In the genomic region with DNA sequence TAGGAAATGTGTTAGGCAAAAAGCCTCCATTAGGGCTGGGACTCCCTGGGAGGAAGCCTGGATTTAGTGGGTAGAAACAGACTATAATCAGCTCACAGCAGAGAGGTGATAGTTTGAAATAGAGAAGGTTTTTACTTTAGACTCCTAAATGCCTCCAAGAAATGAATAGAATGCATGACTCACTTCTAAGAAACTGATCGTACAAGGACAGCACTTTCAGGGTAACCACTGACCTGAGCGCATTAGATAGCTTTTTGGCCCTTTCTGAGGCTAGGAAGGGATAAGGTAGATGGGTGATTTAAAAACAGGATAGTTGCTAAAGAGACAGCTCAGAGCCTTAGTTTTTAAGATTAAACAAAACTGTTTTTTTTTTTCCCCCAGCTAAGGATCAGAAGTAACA, we compare ENCODE assay signal across 27 mouse cellular contexts.
"Had no signal": no experiment of that assay in that cellular context is flagged by ENCODE, and none has a peak within 500 bp of the region (broad histone marks: within the 10 kb centered on the region; RNA-seq: fewer than 3 reads in every experiment).

No protein-coding gene starts in this region.

- H3K27ac ChIP-seq: gastrocnemius, adult 2 months; heart, embryonic 13.5 days; heart, embryonic 15.5 days; hindbrain, embryonic 14.5 days; intestine, embryonic 15.5 days; kidney, postnatal 0 days; limb, embryonic 12.5 days; liver, embryonic 13.5 days; liver, embryonic 15.5 days had no signal

- H3K36me3 ChIP-seq: heart, embryonic 15.5 days; intestine, embryonic 15.5 days; liver, embryonic 13.5 days; liver, embryonic 15.5 days had no signal

- H3K4me2 ChIP-seq: heart, embryonic 11.5 days; heart, embryonic 13.5 days; heart, embryonic 15.5 days; hindbrain, embryonic 14.5 days; intestine, embryonic 15.5 days; limb, embryonic 12.5 days; liver, embryonic 11.5 days; liver, embryonic 13.5 days; liver, embryonic 15.5 days had no signal

- ATAC-seq: hindbrain, embryonic 16.5 days; inflammation-experienced regulatory T-cells, adult 6 months; intestine, embryonic 15.5 days; intestine, postnatal 0 days had no signal

- H3K9ac ChIP-seq: heart, embryonic 13.5 days; heart, embryonic 15.5 days; hindbrain, embryonic 14.5 days; intestine, embryonic 15.5 days; limb, embryonic 12.5 days; liver, embryonic 13.5 days; liver, embryonic 15.5 days had no signal

- H3K4me3 ChIP-seq: gastrocnemius, adult 2 months; heart, embryonic 13.5 days; heart, embryonic 15.5 days; intestine, embryonic 15.5 days; limb, embryonic 12.5 days; liver, embryonic 13.5 days; liver, embryonic 15.5 days had no signal

- H3K9me3 ChIP-seq: heart, embryonic 13.5 days; heart, embryonic 15.5 days; intestine, embryonic 15.5 days; limb, embryonic 12.5 days; liver, embryonic 13.5 days; liver, embryonic 15.5 days had no signal

- DNase-seq: gastrocnemius, adult 2 months; gastrocnemius, postnatal 10 days; gastrocnemius, postnatal 25 days; heart, adult 18-20 months; heart, postnatal 14 days; heart, postnatal 36 days; kidney, adult 18-20 months; kidney, adult 8-10 months; kidney, postnatal 14 days; kidney, postnatal 36 days; layer of hippocampus, adult 9-11 months; layer of hippocampus, postnatal 36 days; left cerebral cortex, postnatal 4 days; liver; liver, embryonic 13.5 days had no signal

- H3K27me3 ChIP-seq: heart, embryonic 13.5 days; heart, embryonic 15.5 days; intestine, embryonic 15.5 days; limb, embryonic 12.5 days; liver, embryonic 13.5 days; liver, embryonic 15.5 days had no signal

- H3K4me1 ChIP-seq: heart, embryonic 15.5 days; intestine, embryonic 15.5 days; limb, embryonic 12.5 days; liver, embryonic 13.5 days; liver, embryonic 15.5 days had no signal
